Mouse (Mus musculus) E14TG2a.4 (cell line): ENCODE results near the gene Cd28.

Experiments
- H3K27me3 ChIP-seq: 2 replicates; pipeline ENCODE4 v1.6.1; 2014; ENCODE audit warnings: low read length, control low read depth; ENCODE audit not compliant: insufficient read depth
- H3K36me3 ChIP-seq: 2 replicates; pipeline ENCODE4 v1.6.1; 2014; ENCODE audit warnings: low read length, control low read depth; ENCODE audit not compliant: insufficient read depth
- H3K4me1 ChIP-seq: replicated peaks from 2 replicates; pipeline ENCODE4 v1.6.1; 2014; ENCODE audit warnings: low read depth, low read length, control low read depth
- H3K4me3 ChIP-seq: replicated peaks from 2 replicates; pipeline ENCODE4 v1.5.1; 2014; ENCODE audit warnings: mild to moderate bottlenecking, low read length
- H3K9me3 ChIP-seq: 2 replicates; pipeline ENCODE4 v1.6.1; 2014; ENCODE audit warnings: low read length, control low read depth
- CTCF ChIP-seq: conservative IDR thresholded peaks from 2 replicates; pipeline ENCODE4 v1.5.1; 2014; ENCODE audit warnings: low read length
- NANOG ChIP-seq: IDR thresholded peaks from 2 replicates; pipeline ENCODE4 v1.6.1; 2014; ENCODE audit warnings: borderline replicate concordance, low read length, mixed read lengths
- POU5F1 ChIP-seq: IDR thresholded peaks from 2 replicates; pipeline ENCODE4 v1.6.1; 2014; ENCODE audit warnings: low read length, borderline replicate concordance

The Cd28 gene

GRCm38 (mm10) chr1:60762916-60763315 is 46.3 kb downstream of the Cd28 start:
- H3K36me3 ChIP-seq: no peaks in the 10 kb centered on the region
- no peaks in the 10 kb centered on the region for H3K4me1 ChIP-seq
- H3K4me3 ChIP-seq: no peak overlapping the region
- peaks cover 9% of the 10 kb centered on the region for H3K9me3 ChIP-seq
- TF ChIP-seq POU5F1: no peak
- no peak for TF ChIP-seq NANOG
- no peak for TF ChIP-seq CTCF
- H3K27me3 ChIP-seq: peaks cover 8% of the 10 kb centered on the region; the same call in 1 of the 2 replicates

GRCm38 (mm10) chr1:60771771-60772170 is 55.2 kb downstream of the Cd28 start:
- Histone ChIP-seq H3K4me1 (no peaks in the 10 kb centered on the region), H3K36me3 (no peaks in the 10 kb centered on the region), H3K27me3 (no peaks in the 10 kb centered on the region), H3K4me3 (no peak overlapping the region), H3K9me3 (no peaks in the 10 kb centered on the region)
- TF ChIP-seq CTCF (no peak), POU5F1 (no peak), NANOG (no peak)

- Histone ChIP-seq H3K4me1 (peaks cover 4% of the 10 kb centered on the region), H3K9me3 (no peaks in the 10 kb centered on the region), H3K36me3 (no peaks in the 10 kb centered on the region), H3K4me3 (no peak overlapping the region), H3K27me3 (no peaks in the 10 kb centered on the region)
- TF ChIP-seq NANOG (no peak), POU5F1 (no peak), CTCF (no peak)
Observed at GRCm38 (mm10) chr1:60773231-60773630, 56.6 kb downstream of the Cd28 start.

GRCm38 (mm10) chr1:60776166-60776565 is 59.6 kb downstream of the Cd28 start:
- Histone ChIP-seq H3K36me3 (no peaks in the 10 kb centered on the region), H3K27me3 (no peaks in the 10 kb centered on the region), H3K4me3 (no peak overlapping the region), H3K9me3 (no peaks in the 10 kb centered on the region), H3K4me1 (peaks cover 18% of the 10 kb centered on the region)
- no peak for TF ChIP-seq NANOG
- TF ChIP-seq POU5F1: no peak
- TF ChIP-seq CTCF: no peak

GRCm38 (mm10) chr1:60776906-60777305 is 60.3 kb downstream of the Cd28 start:
- H3K27me3 ChIP-seq: no peaks in the 10 kb centered on the region
- H3K9me3 ChIP-seq: no peaks in the 10 kb centered on the region
- H3K4me3 ChIP-seq: no peak overlapping the region
- no peaks in the 10 kb centered on the region for H3K36me3 ChIP-seq
- peaks cover 18% of the 10 kb centered on the region for H3K4me1 ChIP-seq
- TF ChIP-seq POU5F1: no peak
- TF ChIP-seq NANOG: no peak
- TF ChIP-seq CTCF: no peak

GRCm38 (mm10) chr1:60778465-60779115 is 62.0 kb downstream of the Cd28 start:
- H3K27me3 ChIP-seq: no peaks in the 10 kb centered on the region
- peaks cover 18% of the 10 kb centered on the region for H3K4me1 ChIP-seq
- H3K36me3 ChIP-seq: no peaks in the 10 kb centered on the region
- TF ChIP-seq CTCF (no peak), NANOG (no peak), POU5F1 (no peak)
- H3K9me3 ChIP-seq: no peaks in the 10 kb centered on the region
- H3K4me3 ChIP-seq: no peak overlapping the region

- H3K27me3 ChIP-seq: no peaks in the 10 kb centered on the region
- H3K4me3 ChIP-seq: no peak overlapping the region
- TF ChIP-seq POU5F1: no peak
- no peak for TF ChIP-seq CTCF
- TF ChIP-seq NANOG: no peak
- no peaks in the 10 kb centered on the region for H3K9me3 ChIP-seq
- peaks cover 18% of the 10 kb centered on the region for H3K4me1 ChIP-seq
- H3K36me3 ChIP-seq: no peaks in the 10 kb centered on the region
Observed at GRCm38 (mm10) chr1:60779176-60779575, 62.6 kb downstream of the Cd28 start.

- TF ChIP-seq CTCF (no peak), NANOG (no peak), POU5F1 (no peak)
- Histone ChIP-seq H3K4me3 (no peak overlapping the region), H3K27me3 (no peaks in the 10 kb centered on the region), H3K9me3 (peaks cover 10% of the 10 kb centered on the region), H3K4me1 (peaks cover 18% of the 10 kb centered on the region), H3K36me3 (peaks cover 5% of the 10 kb centered on the region; the same call in 1 of the 2 replicates)
Observed at GRCm38 (mm10) chr1:60781666-60782065, 65.1 kb downstream of the Cd28 start.

- no peaks in the 10 kb centered on the region for H3K4me1 ChIP-seq
- no peak overlapping the region for H3K4me3 ChIP-seq
- H3K36me3 ChIP-seq: no peaks in the 10 kb centered on the region
- H3K27me3 ChIP-seq: no peaks in the 10 kb centered on the region
- peaks cover 9% of the 10 kb centered on the region; the same call in 1 of the 2 replicates for H3K9me3 ChIP-seq
- no peak for TF ChIP-seq CTCF
- no peak for TF ChIP-seq NANOG
- TF ChIP-seq POU5F1: no peak
Observed at GRCm38 (mm10) chr1:60793717-60794116, 77.1 kb downstream of the Cd28 start.
